Mouse (Mus musculus) brain, embryonic 14.5 days (tissue): ENCODE results near the gene Wnk1.

Experiments used
- CTCF ChIP-seq: fragments of 200-500 bp; IDR thresholded peaks from 2 replicates; pipeline ENCODE4 v1.5.1; 2012; ENCODE audit warnings: inconsistent platforms, mild to moderate bottlenecking, moderate library complexity, borderline replicate concordance; ENCODE audit not compliant: insufficient read depth, insufficient read length; ENCODE audit errors: extremely low read depth
- POLR2A ChIP-seq: fragments of 200-500 bp; IDR thresholded peaks from 2 replicates; pipeline ENCODE4 v1.6.1; 2012; ENCODE audit warnings: mild to moderate bottlenecking, inconsistent platforms, borderline replicate concordance; ENCODE audit not compliant: poor library complexity, insufficient read depth, insufficient read length, severe bottlenecking; ENCODE audit errors: extremely low read depth

- TF ChIP-seq CTCF (no peak), POLR2A (no peak)
These were observed 6.9 kb upstream of the Wnk1 start for GRCm38 (mm10) chr6:120045406-120045805.
